Mouse (Mus musculus) testis, postnatal 14 days (tissue): ENCODE measurements around the gene Dgki.

Experiments used
- DNase-seq: peaks from one replicate; pipeline ENCODE4 v3.0.0; 2021; ENCODE audit warnings: low spot score

The Dgki gene

DNA sequence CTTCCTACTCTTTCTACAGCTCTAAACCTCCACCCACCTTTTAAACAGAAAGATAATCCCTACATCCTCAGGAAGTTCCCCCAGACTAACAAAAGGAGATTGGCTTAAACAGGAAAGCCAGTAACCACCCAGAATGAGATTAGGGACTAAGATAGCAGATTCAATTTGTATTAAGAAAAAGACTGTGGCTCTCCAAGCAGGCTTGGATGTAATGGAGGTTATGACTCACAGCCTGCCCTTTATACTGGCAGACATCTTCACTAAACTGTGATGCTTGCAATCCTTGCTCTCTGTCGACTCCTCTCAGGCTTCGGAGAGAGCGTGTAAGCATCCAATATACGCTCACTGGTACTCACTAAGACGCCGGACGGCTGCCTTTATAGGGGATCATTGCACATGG lies 236.7 kb downstream of the Dgki start:
- no peak for DNase-seq

DNA sequence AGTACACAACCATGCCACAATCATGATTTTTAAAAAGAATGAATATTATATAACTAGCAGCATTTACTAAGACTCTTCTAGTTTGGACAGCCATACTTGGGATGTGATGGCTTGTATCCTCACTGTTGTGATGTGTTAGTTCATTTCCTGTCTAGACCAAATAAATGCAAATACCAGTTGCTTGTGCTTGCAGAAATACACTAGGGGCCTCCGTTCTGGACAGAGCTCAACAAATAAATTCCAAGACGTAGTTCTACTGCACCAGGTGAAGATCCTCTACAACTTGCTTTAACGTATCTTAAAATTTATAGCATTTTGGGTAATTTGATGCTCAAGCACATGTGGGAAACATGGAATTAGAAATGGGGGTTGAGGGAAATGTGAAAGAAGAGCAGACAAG lies 239.9 kb downstream of the Dgki start:
- no peak for DNase-seq

DNA sequence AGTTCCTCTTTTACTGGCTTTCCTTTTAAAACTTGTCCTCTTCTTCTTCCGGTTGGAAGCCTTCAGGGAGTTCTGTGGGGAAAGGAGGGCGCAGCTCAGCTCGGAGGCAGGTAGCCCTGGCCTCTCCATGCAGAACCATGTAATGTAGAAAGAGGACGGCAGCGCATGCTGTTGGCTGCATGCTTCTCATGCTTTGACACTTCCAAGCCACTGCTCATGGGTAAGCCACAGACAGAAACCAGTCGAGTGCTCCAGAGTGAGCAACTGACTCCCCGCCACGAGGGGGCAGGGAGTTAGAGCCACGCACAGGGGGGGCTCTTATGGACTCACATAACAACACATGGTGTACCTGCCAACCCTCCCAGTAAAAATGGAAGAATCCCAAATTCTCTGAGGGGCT lies 242.0 kb downstream of the Dgki start:
- DNase-seq = no peak

DNA sequence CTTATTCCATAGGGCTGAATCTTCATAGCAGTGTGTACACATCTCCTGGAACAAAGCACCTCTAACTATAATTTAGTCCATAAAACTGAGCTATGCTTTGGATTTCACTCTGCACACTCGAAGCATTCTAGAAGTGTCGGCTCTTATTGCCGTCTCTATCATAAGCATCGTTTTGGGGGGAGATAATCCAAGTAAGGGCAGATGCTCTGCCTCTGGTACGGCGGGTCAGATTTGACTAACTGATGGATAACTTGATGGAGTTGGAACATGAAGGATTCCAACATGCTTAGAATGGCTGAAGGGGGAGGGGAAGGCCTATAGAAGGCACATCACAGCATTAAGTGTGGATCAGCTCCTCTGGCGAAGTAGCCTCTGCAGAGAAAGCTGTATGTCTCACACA lies 242.4 kb downstream of the Dgki start:
- DNase-seq = no peak

DNA sequence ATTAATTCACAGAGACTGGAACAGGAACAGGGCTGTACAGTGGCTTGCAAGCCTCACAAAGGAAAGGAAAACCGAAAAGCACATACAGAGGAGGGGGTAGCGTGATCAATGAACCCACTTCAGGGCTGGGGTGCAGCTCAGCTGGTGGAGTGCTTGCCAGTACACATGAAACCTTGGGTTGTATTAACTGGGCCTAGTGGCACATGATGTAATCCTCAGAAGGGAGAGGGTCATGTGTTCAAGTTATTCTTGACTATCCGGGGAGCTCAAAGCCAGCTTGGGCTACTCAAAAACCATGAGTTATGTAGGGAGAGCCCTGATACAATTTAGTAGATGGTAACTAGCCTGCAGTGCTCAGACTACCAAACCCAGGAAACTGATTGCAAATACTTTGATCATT lies 244.3 kb downstream of the Dgki start:
- no peak for DNase-seq

DNA sequence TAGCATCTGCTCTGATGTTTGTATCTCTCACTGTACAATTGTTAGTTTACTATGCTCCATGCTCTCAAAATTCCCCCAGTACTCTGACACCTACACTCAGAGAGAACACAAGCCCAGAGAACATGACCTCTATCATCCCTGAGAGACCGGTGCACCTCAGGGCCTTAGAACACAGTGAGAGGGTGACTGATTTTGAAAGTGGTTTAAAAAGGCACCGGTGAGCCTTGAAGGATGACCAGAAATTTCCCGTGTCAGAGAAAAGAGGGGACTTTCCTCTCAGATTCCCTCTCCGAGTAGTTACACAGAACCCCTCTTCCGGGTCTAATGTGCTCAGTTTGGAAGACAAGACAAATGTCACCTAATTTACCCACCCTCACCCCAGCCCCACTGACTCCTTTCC lies 244.9 kb downstream of the Dgki start:
- DNase-seq = no peak

DNA sequence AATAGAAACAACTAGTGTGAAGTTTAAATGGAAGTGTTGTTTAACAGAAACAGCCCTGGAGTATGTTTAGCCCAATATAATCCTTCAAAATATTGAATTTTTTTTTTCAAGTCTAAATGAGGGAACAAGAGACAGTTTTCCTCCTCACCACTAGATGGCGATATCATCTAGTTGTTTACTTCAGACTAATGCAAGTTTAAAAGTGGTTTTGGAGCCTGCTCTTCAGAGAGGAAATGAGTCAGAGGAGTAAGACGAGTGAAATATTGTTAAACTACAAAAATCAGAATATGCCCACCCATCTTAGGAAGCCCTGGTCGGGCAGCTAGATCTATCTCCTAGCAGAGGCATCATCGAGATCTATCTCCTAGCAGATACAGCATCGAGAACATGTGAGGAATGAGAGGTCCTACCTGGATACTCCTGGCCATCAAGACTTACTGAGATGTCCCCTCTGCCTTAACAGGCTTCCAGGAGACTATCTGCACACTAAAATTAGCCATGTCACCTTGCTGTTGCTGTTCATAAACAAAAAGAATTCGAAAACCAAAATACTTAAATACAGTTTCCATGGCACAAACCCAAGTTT lies 245.5 kb downstream of the Dgki start:
- DNase-seq = no peak

DNA sequence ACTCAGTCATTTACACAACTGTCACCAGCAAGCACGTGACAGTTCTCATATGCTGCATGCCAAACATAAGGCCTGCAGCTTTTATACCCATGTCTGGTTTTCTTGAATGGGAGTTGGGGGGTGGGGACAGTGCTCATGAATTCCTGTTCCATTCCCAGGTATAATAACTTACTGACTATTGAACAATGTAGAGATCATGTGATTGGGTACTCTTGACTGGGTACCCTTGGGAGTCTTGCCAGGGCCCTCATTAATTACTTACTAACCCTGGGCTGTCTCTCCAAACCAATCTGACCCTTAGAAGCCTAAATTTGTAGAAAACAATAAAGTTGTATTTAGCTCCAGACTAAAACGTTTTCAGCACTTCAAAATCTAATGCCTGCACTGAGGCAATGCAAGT lies 246.6 kb downstream of the Dgki start:
- DNase-seq = no peak

DNA sequence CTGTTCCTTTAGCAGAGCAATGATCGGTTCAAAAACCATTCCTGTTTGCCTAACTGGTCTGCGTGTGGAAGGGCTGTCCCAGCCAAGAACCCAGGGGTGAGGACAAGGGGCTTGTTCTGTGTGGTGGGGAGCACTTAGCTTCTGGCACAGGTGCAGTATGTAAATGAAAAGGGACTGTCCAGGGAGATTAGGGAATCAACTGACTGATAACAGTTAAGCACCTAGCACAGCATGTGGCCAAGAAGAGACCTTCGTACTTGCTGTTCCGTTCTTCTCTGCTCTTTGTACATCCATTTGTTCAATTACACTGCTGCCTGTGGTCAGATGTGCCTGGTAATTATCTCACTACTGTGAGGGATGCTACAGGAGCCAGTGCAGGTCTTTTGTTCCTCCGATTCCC lies 248.3 kb downstream of the Dgki start:
- no peak for DNase-seq

DNA sequence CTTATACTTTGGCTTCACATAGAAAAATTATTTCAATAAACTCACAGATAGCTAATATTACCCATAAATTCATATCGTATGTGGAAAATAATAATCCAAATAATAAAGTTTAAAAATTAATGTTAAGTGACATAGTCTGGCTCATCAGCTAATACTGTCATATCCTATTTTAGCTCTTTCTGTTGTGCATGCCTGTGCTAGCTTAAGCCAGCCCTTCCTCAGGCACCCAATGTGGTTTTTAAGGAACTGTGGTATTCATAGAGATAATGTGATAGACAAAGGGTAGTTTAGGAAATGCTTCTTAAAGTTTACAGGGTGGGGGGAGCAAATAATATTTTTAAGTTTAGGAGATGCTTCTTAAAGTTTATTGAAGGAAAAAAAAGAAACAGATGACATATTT lies 248.8 kb downstream of the Dgki start:
- DNase-seq = no peak

DNA sequence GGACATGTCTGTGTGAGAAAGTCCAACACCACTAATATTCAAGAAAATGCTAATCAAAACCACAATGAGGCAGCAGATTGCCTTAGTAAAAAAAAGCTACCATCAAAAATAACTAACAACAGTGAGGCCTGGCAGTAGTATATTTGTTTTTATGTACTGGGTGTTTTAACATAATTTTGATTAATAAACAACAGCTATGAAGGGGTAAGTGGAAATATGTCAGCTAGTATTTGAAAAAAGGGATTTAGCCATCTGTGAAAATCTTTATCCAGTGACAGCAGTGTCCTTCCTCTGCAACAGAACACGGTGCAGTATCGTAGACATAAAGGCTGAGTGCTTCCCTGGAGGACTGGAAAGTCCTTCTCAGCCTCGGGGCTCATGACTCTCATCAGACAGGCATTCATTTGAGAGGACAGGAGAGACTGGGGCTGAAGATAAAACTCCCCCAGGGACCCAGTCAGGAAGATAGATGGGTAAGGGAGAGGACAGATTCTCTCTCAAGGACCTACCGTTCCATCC lies 252.3 kb downstream of the Dgki start:
- no peak for DNase-seq

DNA sequence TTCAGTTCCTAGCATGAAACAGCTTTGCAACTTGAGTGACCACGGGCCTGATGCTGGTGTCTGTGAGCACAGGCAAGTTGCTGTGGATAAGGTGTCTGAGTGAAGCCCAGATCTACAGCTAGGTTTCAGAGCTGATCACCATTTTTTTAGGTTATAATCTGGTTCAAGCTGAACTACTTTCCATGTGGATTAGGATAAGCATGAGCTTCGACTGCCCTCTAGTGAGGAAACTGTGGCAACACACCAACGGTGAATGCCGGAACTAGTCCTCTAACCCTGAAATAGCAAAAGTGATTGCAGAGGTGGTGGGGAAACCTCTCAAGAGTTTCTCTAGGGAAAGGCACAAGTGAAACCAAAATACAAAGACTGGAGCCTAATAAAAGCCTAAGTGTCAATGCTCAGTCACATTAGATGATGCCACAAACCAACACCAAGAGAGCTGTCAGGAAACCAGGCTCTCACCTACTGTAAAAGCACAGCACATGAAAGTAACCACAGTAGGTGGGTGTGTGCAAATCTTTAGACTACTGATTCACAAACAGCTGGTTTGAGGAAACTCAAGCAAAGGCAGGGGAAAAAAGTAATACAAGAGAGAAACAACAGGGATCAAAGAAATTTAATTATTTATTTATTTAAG lies 253.7 kb downstream of the Dgki start:
- DNase-seq = no peak

DNA sequence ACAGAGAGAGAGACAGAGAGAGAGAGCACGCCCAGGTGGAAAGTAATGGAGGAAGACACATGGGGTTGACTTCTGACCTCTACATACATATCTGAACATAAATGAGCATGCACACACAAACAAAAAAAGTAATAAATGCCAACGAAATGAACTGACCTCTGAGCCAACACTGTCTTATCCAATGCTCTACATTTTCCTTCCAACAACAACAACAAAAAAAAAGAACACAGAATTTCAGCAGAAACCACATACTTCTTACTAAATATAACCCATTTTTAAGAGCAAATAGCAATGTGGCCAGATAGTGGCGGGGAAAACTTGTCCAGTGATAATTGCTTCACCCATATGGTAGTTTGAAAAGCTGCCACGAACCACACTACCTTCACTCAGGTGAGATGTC lies 255.2 kb downstream of the Dgki start:
- DNase-seq = no peak

DNA sequence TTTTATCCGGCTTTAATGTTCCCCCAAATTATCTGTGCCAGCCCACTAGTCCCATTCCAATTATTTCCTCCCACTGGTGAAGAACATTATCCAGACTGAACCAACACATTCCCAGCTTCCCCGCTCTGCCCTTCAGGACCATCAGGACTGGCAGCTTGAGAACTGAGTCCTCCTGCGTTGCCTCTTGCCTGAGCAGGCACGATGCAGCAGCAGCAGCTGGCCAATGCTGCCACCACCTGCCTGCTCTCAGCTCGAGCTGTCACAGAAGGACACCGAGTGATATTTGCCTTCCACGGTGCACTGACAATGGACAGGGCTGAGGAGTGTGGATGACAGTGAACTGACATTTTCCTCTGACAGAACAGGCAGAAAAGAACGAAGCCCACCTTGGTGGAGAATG lies 261.5 kb downstream of the Dgki start:
- DNase-seq = no peak

DNA sequence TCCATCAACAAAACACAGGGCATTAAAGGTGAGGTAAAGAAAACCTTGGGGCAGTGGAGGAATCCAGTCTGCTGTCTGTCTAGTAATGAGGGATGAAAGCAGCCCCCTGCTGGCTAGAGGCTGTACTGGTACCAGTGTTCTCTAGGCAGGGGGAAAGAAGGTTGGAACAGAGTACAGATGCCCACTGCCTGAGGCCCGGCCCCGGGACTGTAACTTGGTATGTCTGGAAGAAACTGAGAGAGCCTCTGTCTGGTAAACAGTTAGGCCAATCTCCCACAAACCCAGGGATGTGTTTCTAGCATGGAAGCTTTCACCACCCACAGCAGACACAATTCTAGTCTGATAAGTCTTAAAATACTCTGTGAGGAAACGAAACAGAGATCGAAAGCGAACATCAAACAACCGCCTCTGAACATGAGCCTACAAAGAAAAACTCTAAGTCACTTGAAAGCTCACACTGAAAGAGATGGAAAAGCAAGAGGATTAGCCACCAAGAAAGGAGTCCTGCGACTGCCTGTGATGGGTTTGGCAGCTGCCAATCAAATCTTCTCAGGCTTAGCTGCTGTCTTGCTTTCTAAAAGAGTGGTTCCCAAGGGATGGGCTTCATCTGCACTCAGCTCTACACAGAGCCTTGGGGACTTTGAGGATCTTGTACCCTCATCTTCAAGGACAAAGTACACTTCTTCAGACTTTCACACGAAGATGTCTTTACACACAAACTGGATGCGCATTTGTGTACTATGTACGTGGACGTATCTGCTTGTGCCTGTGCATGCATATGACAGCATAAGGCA lies 262.7 kb downstream of the Dgki start:
- DNase-seq = no peak

DNA sequence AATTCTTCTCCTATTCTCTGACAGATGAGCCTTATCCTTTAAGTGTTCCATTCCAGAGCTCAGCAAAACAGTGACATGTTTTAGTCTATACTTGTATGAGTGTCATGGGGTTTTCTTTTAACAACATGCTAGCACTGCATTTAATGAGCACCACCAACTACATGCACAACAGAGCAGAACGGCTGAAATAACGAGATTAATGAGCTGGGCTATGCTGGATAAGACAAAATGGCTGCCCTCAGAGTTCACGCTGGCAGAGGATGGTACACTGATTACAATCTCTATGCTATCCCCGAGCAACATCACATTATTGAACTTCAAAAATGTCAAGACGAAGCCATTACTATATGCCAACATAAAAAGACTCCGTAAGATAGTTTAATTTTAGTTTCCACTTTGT lies 264.3 kb downstream of the Dgki start:
- DNase-seq = no peak

DNA sequence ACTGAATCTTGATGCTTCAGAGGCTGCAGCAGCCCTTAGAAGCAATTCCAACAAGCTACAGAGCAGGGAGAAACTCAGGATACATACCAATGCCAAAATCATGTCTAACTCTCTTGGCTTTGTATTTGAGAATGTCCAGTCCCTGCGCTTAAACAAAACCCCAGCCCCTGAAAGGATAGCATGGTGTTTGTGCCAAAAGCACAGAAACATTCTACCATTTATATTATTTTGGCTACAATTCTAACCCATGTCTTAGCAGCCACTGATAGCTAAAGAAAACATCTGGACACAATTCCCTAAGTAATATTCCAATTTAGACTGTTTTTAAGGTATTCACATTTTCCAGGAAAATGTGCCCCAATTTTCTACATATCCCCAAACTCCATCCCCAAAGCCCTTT lies 269.0 kb downstream of the Dgki start:
- DNase-seq = no peak

DNA sequence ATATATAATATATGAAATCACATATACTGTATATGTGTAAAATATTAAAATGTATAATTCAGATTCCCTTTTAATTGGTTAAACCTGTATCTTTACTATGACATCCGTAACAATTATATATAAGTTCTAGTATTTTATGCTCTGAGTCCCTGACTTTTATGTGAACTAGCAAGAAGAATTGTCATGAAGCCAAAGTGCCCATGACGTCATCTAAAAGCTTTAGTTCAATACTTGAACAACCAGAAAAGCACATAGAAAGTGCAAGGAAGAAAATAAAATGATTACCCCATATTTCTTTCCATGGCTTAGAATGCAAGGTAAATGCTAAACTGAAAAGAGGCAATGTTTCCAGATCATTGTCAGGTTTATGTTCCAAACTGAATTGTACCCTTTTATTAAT lies 269.6 kb downstream of the Dgki start:
- no peak for DNase-seq

DNA sequence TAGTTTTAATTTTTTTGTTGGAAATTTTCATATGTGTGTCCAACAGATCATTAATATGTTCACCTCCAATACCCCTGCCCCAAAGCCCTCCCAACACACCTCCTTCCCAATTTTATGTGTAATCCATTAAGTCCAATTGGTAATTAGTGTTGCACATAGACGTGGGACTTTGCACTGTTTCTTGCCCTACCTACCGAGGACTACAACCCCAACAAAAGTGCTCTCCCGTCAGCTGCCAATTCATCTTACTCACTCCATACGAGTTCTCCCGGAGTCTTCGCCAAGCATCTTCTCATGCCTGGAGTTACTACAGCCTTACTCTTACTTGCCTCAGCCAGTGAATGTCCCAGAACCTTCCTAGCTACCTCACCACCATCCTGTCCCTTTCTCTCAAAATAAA lies 271.1 kb downstream of the Dgki start:
- no peak for DNase-seq

DNA sequence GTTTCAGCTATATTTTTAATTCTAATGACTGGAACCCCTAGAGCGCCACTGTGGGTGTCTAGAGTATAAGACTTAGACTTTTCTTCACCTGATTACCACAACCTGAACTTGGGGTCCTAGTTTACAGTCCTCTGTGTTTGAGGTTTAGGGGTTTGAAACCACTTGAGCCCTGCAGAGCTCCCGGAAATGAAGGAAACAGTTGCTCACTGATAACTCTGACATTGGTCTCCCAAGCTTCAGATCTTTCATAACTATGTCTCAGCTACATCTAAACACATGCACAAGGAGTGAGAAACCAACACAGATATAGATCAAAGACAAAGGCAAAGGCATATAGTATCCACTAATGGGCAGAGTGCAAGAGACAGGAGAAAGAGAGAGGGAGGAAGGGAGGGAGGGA lies 271.7 kb downstream of the Dgki start:
- no peak for DNase-seq

DNA sequence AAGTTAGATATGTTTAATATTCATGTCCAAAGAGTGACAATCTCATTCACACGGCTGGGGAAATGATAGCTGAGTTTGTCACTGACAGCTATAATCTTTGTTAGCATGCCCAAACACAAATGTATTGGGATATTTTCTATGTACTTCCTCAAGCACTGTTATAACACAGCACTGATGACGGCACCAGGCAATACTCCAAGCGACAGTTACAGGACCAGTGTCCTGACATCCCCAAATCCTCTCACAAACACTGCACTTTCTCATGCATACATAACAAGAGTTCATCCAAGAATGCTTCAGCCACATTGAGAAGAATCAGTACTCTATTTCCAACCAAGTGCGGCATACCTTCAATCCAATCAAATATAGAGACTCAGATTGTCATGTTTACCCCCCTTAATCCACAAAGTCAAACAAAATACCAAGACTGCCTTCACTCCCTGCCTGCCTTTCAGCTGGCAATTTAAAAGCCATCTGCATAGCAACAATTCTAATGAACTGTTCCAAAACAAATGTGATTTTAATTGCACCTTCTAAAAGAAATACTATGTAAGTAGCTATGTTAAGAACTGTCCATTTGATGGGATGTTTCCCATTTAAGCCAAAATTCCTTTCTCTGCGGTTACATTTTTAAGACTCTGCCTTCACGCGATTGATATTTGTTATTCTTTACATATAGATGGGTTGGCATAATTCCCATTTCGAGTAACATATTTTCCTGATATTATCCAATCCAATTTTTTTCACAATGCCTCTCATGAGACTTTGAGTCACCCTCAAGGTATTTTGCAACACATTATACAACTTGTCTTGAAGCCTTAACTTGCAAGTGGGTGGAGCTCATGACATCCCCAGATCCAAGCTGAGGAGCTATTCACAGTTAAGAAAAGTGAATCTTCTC lies 273.4 kb downstream of the Dgki start:
- no peak for DNase-seq

DNA sequence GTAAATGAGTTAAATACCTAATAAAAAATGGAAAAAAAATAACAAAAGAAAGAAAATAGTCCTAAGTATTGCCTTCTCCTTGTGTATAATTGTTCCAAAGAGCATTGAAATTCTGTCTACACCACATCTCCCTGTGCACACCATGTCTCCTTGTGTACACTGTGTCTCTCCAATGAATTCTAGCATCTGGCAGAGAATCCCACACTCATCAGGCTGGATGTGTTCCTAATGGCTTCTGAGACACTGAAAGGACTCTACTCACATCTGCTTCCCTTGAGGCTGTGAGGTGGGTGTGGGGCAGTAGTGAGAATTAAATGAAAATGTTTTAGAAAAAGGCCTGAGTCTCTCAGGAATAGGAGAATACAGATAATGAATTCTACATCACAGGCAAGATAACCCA lies 283.9 kb downstream of the Dgki start:
- DNase-seq = no peak
